Mouse (Mus musculus) MEL (cell line): ENCODE data around the gene Dmkn.

ENCODE experiments used
- CTCF ChIP-seq, 3 experiments: IDR thresholded peaks in 2 of 3; conservative IDR thresholded peaks in 1 of 3; 2 replicates each; pipeline ENCODE4 v1.5.1; 2011 to 2012; ENCODE audit warnings: low read length in 3 of 3, low read depth in 2 of 3, mild to moderate bottlenecking in 2 of 3, improper control_type of control experiment in 1 of 3, inconsistent platforms in 1 of 3, mixed read lengths in 1 of 3, moderate library complexity in 1 of 3; ENCODE audit not compliant: control insufficient read depth in 1 of 3, insufficient read depth in 1 of 3, poor library complexity in 1 of 3, severe bottlenecking in 1 of 3
- ELF1 ChIP-seq: IDR thresholded peaks from 2 replicates; pipeline ENCODE4 v1.6.1; 2014; ENCODE audit warnings: low read depth, mild to moderate bottlenecking, inconsistent platforms, low read length, improper control_type of control experiment, moderate library complexity
- EP300 ChIP-seq, 2 experiments: IDR thresholded peaks; 2 replicates each; pipeline ENCODE4 v1.6.1; 2011; ENCODE audit warnings: improper control_type of control experiment in 2 of 2, low read length in 2 of 2, low read depth in 1 of 2, mild to moderate bottlenecking in 1 of 2
- GATA1 ChIP-seq: IDR thresholded peaks from 2 replicates; pipeline ENCODE4 v1.6.1; 2011; ENCODE audit warnings: low read depth, low read length, improper control_type of control experiment
- MAFK ChIP-seq: IDR thresholded peaks from 2 replicates; pipeline ENCODE4 v1.6.1; 2011; ENCODE audit warnings: low read depth, mild to moderate bottlenecking, low read length, improper control_type of control experiment, borderline replicate concordance
- MAX ChIP-seq: IDR thresholded peaks from 2 replicates; pipeline ENCODE4 v1.6.1; 2011; ENCODE audit warnings: low read length, improper control_type of control experiment
- MAZ ChIP-seq: IDR thresholded peaks from 2 replicates; pipeline ENCODE4 v1.6.1; 2012; ENCODE audit warnings: low read depth, mild to moderate bottlenecking, inconsistent platforms, low read length, improper control_type of control experiment
- MYB ChIP-seq: IDR thresholded peaks from 2 replicates; pipeline ENCODE4 v1.6.1; 2011; ENCODE audit warnings: mild to moderate bottlenecking, low read depth, low read length, improper control_type of control experiment
- MYC ChIP-seq: IDR thresholded peaks from 2 replicates; pipeline ENCODE4 v1.6.1; 2011; ENCODE audit warnings: low read depth, mild to moderate bottlenecking, low read length, improper control_type of control experiment, moderate library complexity
- POLR2A ChIP-seq, 2 experiments: IDR thresholded peaks; 2 replicates each; pipeline ENCODE4 v1.6.1; 2011 to 2012; ENCODE audit warnings: low read length in 2 of 2, mild to moderate bottlenecking in 2 of 2, control low read depth in 1 of 2, improper control_type of control experiment in 1 of 2, low read depth in 1 of 2, moderate library complexity in 1 of 2; ENCODE audit not compliant: control insufficient read depth in 1 of 2, insufficient read depth in 1 of 2, poor library complexity in 1 of 2
- POLR2AphosphoS5 ChIP-seq: IDR thresholded peaks from 2 replicates; pipeline ENCODE4 v1.6.1; 2012; ENCODE audit warnings: low read depth, borderline replicate concordance, mild to moderate bottlenecking, inconsistent platforms, low read length, moderate library complexity, mixed read lengths
- RCOR1 ChIP-seq: IDR thresholded peaks from 2 replicates; pipeline ENCODE4 v1.6.1; 2012; ENCODE audit warnings: low read depth, mild to moderate bottlenecking, inconsistent platforms, low read length, improper control_type of control experiment

- TF ChIP-seq EP300 (IDR thresholded peaks at IDR 0.05; ENCODE audit: low read depth in 1 of 2, low read length in 2 of 2) (no peak), MAX (no peak), ELF1 (no peak), GATA1 (no peak), MAFK (no peak), CTCF (IDR thresholded peaks at IDR 0.05 in 2 of 3, conservative IDR thresholded peaks at IDR 0.05 in 1 of 3; ENCODE audit: control insufficient read depth in 1 of 3, insufficient read depth in 1 of 3, low read depth in 2 of 3, low read length in 3 of 3, poor library complexity in 1 of 3, severe bottlenecking in 1 of 3) (no peak), POLR2AphosphoS5 (no peak), MAZ (no peak), MYC (no peak), RCOR1 (no peak), MYB (no peak), POLR2A (IDR thresholded peaks at IDR 0.05; ENCODE audit: control insufficient read depth in 1 of 2, insufficient read depth in 1 of 2, low read depth in 1 of 2, low read length in 2 of 2, poor library complexity in 1 of 2) (no peak)
Observed at GRCm38 (mm10) chr7:30804026-30804715, 40.6 kb downstream of the Dmkn start.
